Mouse (Mus musculus): ENCODE measurements at regions not wholly inside any gene's neighbourhood (a gene's known extent, or its start where the extent isn't known, plus 50 kb on each side); places are given as distances from the start of the nearest gene placed in this dataset.

DNA sequence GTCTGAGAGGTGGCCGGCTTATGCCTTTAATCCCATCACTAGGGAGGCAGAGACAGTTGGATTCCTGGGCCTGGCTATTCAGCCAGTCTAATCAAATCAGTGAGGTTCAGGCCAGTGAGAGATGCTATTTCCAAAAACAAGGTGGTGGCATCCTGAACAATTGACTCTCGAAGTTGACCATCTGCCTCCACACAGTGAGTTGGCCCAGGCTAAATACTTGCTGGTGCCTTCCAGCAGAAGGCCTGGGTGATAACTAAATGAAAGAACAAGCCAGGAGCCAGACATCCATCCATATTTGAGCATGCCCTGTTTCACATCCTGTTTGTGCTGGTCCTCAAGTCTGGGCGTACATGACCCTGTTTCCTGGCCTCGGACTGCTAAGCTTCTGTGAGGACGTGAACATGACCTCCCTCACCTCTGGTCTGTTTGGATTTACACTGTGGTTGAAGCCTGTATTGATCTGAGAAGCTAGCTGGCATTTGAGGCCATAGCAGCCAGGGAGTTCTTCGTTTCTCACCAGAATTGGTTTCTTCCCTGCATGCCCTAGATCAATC lies 222.5 kb downstream of the Gadd45g start:
- TF ChIP-seq CTCF (IDR thresholded peaks at IDR 0.05; ENCODE audit: low read depth) (no peak), EP300 (optimal IDR thresholded peaks at IDR 0.05) (no peak)
